Mouse (Mus musculus): ENCODE measurements around the gene Klhdc7b.

GRCm38 (mm10) chr15:89376957-89377356 is 7.8 kb upstream of the Klhdc7b start, which contains the start of gene Tymp:
- TF ChIP-seq CTCF (IDR thresholded peaks at IDR 0.05; ENCODE audit: control insufficient read depth, insufficient read depth, insufficient replicate concordance, low read depth, low read length): no peak
- TF ChIP-seq POLR2A (IDR thresholded peaks at IDR 0.05; ENCODE audit: control insufficient read depth, low read depth, low read length): no peak

Measured in testis, adult 2 months (tissue).